Mouse (Mus musculus): ENCODE measurements around the gene Adipor2. TPM values are rescaled to one million over a fixed set of nuclear protein-coding genes. Genes with fewer than 3 reads are reported as not detected.

Gene Adipor2
- total RNA-seq, 4 experiments from 2014 or later, result 41.3 to 48.9 (median 44.7) TPM

- DNase-seq (ENCODE audit: low spot score in 2 of 2), result no peak
These were observed 3.5 kb upstream of the Adipor2 start for GRCm38 (mm10) chr6:119421001-119421400.

DNA sequence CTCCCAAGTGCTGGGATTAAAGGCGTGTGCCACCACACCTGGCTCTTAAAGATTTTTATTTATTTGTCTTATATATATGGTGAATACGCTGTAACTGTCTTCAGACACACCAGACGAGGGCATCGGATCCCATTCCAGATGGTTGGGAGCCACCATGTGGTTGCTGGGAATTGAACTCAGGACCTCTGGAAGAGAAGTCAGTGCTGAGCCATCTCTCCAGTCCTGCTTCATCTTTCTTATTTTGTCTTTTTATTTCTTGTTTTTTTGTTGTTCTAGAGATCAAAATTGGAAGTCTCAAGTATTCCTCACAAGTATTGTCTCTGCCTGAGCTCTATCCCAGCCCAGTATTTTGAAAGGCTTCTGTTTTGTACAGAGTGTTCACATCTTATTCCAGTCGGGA is 2.9 kb upstream of the Adipor2 start:
- no peak for DNase-seq (ENCODE audit: low spot score in 2 of 2)

GRCm38 (mm10) chr6:119419412-119419811 is 1.9 kb upstream of the Adipor2 start:
- no peak for DNase-seq (ENCODE audit: low spot score in 2 of 2)

- peak in 1 of 2 experiments; percentile 49 for DNase-seq (ENCODE audit: low spot score in 2 of 2)
These were observed 1.1 kb upstream of the Adipor2 start for GRCm38 (mm10) chr6:119418392-119419251.

GRCm38 (mm10) chr6:119417821-119418220 is 317 bp upstream of the Adipor2 start:
- no peak for DNase-seq (ENCODE audit: low spot score in 2 of 2)

- DNase-seq (ENCODE audit: low spot score in 2 of 2), result no peak
These were observed 861 bp downstream of the Adipor2 start for GRCm38 (mm10) chr6:119416643-119417042.

GRCm38 (mm10) chr6:119414262-119415043 is 3.1 kb downstream of the Adipor2 start:
- DNase-seq (ENCODE audit: low spot score in 2 of 2), result no peak

- no peak for DNase-seq (ENCODE audit: low spot score in 2 of 2)
These were observed 4.9 kb downstream of the Adipor2 start for GRCm38 (mm10) chr6:119412588-119412987.

DNA sequence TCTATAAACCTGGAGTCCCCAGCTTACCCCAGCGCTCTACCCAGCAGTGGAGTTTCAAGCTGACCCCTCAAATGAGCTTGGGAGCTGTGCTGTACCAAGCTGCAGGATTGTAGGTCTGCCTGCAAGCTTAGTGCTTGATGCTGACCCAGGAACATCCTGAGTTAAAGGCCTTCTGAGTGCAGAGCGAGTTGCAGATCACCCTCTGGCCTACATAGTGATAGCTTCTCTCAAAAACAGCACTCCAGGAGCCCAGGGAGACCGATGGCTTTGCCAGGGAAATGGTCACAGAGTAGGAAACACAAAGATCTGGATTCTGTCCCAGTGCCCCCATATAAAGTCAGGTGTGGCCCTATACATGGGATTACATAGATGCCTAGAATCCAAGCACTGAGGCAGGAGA is 6.0 kb downstream of the Adipor2 start:
- DNase-seq (ENCODE audit: low spot score in 2 of 2), result no peak

DNA sequence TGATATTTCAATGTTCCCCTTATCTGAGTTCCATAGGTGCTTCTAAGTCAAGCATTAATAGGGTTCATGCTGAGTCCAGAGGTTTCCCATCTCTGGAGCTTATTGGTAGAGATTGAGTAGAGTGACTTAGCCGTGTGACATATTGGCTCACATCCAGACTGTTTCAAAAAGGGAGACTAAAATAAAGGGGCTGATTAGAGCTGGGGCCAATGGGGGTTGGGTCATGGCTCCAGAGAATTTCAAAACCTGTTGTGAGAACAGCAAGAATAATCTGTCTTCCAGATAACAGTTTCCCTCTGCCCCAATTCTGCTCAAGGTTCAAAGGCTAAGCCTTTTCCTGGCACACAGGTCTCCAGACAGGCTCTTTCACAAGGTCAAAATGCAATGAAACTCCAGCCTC is 7.7 kb downstream of the Adipor2 start:
- no peak for DNase-seq (ENCODE audit: low spot score in 2 of 2)

- no peak for DNase-seq (ENCODE audit: low spot score in 2 of 2)
These were observed 8.9 kb downstream of the Adipor2 start for GRCm38 (mm10) chr6:119408582-119408981.

- DNase-seq (ENCODE audit: low spot score in 2 of 2), result no peak
These were observed 9.7 kb downstream of the Adipor2 start for GRCm38 (mm10) chr6:119407818-119408217.

GRCm38 (mm10) chr6:119406528-119406927 is 11.0 kb downstream of the Adipor2 start:
- DNase-seq (ENCODE audit: low spot score in 2 of 2), result no peak

DNA sequence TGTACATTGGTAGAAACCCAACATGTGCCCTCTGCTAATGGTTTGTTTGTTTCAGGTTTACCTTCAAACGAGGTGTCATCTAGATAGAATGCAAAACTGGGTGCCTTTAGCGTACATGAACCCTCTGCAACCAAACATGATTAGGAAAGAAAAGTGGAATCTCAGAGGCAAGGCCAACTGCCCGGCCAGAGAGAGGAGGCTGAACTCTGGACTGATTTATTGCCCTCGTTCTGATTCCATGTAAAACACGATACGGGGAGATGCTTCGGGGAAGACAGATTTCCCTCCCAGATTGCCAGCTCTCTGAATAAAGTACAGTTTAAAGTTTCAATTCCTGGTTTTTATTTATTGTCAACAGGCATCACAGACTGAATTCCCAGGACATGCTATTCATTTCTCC is 12.2 kb downstream of the Adipor2 start:
- no peak for DNase-seq (ENCODE audit: low spot score in 2 of 2)

- DNase-seq (ENCODE audit: low spot score in 2 of 2), result no peak
These were observed 12.7 kb downstream of the Adipor2 start for GRCm38 (mm10) chr6:119404854-119405253.

- DNase-seq (ENCODE audit: low spot score in 2 of 2), result no peak
These were observed 14.5 kb downstream of the Adipor2 start for GRCm38 (mm10) chr6:119402976-119403375.

- DNase-seq (ENCODE audit: low spot score in 2 of 2), result no peak
These were observed 15.8 kb downstream of the Adipor2 start for GRCm38 (mm10) chr6:119401545-119402304.

GRCm38 (mm10) chr6:119400649-119401048 is 16.9 kb downstream of the Adipor2 start:
- DNase-seq (ENCODE audit: low spot score in 2 of 2), result no peak

GRCm38 (mm10) chr6:119399371-119399770 is 18.1 kb downstream of the Adipor2 start:
- DNase-seq (ENCODE audit: low spot score in 2 of 2), result no peak

- DNase-seq (ENCODE audit: low spot score in 2 of 2), result no peak
These were observed 21.2 kb downstream of the Adipor2 start for GRCm38 (mm10) chr6:119396309-119396634.

GRCm38 (mm10) chr6:119395421-119396308 is 21.8 kb downstream of the Adipor2 start:
- no peak for DNase-seq (ENCODE audit: low spot score in 2 of 2)
